Mouse (Mus musculus) olfactory bulb, adult 2 months (tissue): ENCODE data around the gene Slf2.

Experiments
- CTCF ChIP-seq: fragments of 200-500 bp; IDR thresholded peaks from 2 replicates; pipeline ENCODE4 v1.5.1; 2012; ENCODE audit warnings: low read depth, mild to moderate bottlenecking, low read length, moderate library complexity; ENCODE audit not compliant: insufficient read depth
- POLR2A ChIP-seq: fragments of 200-500 bp; IDR thresholded peaks from 2 replicates; pipeline ENCODE4 v1.6.1; 2012; ENCODE audit warnings: mild to moderate bottlenecking, low read depth, low read length, moderate library complexity; ENCODE audit not compliant: insufficient read depth

DNA sequence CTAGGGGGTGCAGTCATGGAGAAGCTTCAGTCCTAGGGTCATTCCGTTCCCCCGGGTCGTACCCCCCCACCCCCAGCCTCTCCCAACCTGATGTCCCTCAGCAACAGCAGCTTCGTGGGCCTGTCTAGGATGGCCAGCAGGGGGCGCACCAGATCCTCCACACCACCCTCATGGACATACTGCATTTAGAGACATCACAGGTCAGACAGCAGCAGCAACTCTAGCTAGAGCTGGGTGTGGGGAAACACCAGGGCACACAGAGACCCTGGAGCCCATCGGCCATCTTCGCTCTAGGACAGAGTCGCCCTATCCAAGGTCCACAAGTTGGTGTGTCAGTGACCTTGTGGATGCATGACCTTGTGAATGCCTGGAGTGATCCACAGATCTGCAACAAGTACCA is 99.2 kb downstream of the Slf2 start:
- TF ChIP-seq CTCF (peak; percentile 77; the same call in 1 of the 2 replicates), POLR2A (no peak)
